Mouse (Mus musculus): ENCODE results near the gene Mxd1. TPM values are rescaled to one million over a fixed set of nuclear protein-coding genes. Genes with fewer than 3 reads are reported as not detected.

Gene Mxd1
- 11.5 and 13.4 TPM in 2 replicates for polyA plus RNA-seq (2014; fragmentation: Nextera tagmentation; extraction: Ambion mirVana)

DNA sequence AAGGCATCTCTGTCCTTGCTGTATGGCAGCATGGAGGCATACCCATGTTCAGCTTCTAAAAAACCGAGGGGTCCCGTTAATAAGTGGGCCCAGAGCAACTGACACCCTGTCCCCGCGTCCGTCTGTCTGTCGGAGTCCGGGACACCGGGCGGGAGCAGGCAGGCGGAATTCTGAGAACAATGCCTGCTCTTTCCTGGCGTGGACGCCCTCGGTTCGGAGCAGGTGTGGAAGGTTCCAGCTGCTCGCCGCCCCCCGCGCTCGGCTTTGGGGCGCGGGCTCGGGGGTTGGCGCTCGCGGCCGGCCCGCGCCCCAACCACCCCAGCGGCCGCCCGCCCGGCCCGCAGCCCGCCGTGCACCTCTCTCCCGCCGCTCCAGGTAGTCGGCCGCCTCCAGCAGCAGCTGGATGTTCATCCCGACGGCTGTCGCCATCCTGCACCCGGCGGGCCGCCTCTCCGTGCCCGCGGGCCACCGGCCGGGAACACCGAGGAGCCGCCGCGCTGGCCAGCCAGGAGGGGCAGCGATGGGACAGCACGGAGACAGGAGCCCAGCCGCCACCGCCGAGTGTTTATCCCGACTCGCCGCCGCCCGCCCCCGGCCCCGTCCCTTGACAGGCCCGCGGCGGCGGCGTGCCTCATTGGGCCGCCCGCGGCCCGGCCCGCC is at the start of gene Mxd1:
Mxd1 (minus strand) TSS at position 582 of the 660 bp plus-strand sequence.
- Histone ChIP-seq H3K9ac (ENCODE audit: low read depth, low read length) (peak within 1 kb of the TSS; percentile 84), H3K27ac (ENCODE audit: low read depth, low read length) (no peak within 1 kb of the TSS), H3K9me3 (ENCODE audit: control insufficient read depth, low read length) (no peaks in the 10 kb centered on the region), H3K4me2 (peak within 1 kb of the TSS; percentile 90), H3K4me3 (ENCODE audit: low read depth, low read length) (peak within 1 kb of the TSS; percentile 84), H3K27me3 (replicated peaks; ENCODE audit: control insufficient read depth, insufficient read depth, low read length) (no peaks in the 10 kb centered on the region), H3K36me3 (ENCODE audit: control insufficient read depth, insufficient read depth, low read length) (peaks cover 10% of the 10 kb centered on the region; the same call in 1 of the 2 replicates), H3K4me1 (replicated peaks; ENCODE audit: control insufficient read depth, insufficient read depth, low read length) (peaks cover 11% of the 10 kb centered on the region)
- DNase-seq (ENCODE audit: low spot score): no peak
- ATAC-seq (replicated peaks; ENCODE audit: low FRiP score): peak; percentile 1; the same call in 1 of the 2 replicates
- under 1% methylated on average over 67 of the region's 76 CpGs for WGBS

GRCm38 (mm10) chr6:86708072-86708774 is 39.3 kb upstream of the Mxd1 start:
- 87% methylated on average over 4 of the region's 4 CpGs for WGBS
- ATAC-seq (replicated peaks; ENCODE audit: low FRiP score) (no peak), DNase-seq (ENCODE audit: low spot score) (no peak)
- H3K27me3 ChIP-seq (replicated peaks; ENCODE audit: control insufficient read depth, insufficient read depth, low read length): no peaks in the 10 kb centered on the region
- no peak overlapping the region for H3K27ac ChIP-seq (ENCODE audit: low read depth, low read length)
- no peak overlapping the region for H3K4me3 ChIP-seq (ENCODE audit: low read depth, low read length)
- H3K4me1 ChIP-seq (replicated peaks; ENCODE audit: control insufficient read depth, insufficient read depth, low read length): no peaks in the 10 kb centered on the region
- no peak overlapping the region for H3K9ac ChIP-seq (ENCODE audit: low read depth, low read length)
- no peaks in the 10 kb centered on the region for H3K9me3 ChIP-seq (ENCODE audit: control insufficient read depth, low read length)
- peaks cover 6% of the 10 kb centered on the region; the same call in 1 of the 2 replicates for H3K36me3 ChIP-seq (ENCODE audit: control insufficient read depth, insufficient read depth, low read length)
- H3K4me2 ChIP-seq: no peak overlapping the region

- H3K36me3 ChIP-seq (ENCODE audit: control insufficient read depth, insufficient read depth, low read length): peaks cover 6% of the 10 kb centered on the region
- no peak overlapping the region for H3K4me2 ChIP-seq
- H3K27ac ChIP-seq (ENCODE audit: low read depth, low read length): no peak overlapping the region
- H3K4me3 ChIP-seq (ENCODE audit: low read depth, low read length): no peak overlapping the region
- no peaks in the 10 kb centered on the region for H3K4me1 ChIP-seq (replicated peaks; ENCODE audit: control insufficient read depth, insufficient read depth, low read length)
- 82% methylated on average over 9 of the region's 9 CpGs for WGBS
- no peak overlapping the region for H3K9ac ChIP-seq (ENCODE audit: low read depth, low read length)
- H3K9me3 ChIP-seq (ENCODE audit: control insufficient read depth, low read length): no peaks in the 10 kb centered on the region
- H3K27me3 ChIP-seq (replicated peaks; ENCODE audit: control insufficient read depth, insufficient read depth, low read length): no peaks in the 10 kb centered on the region
- ATAC-seq (replicated peaks; ENCODE audit: low FRiP score): no peak
- no peak for DNase-seq (ENCODE audit: low spot score)
Measured at GRCm38 (mm10) chr6:86702577-86702976, 33.6 kb upstream of the Mxd1 start.

GRCm38 (mm10) chr6:86697903-86698302 is 28.9 kb upstream of the Mxd1 start:
- no peak overlapping the region for H3K4me3 ChIP-seq (ENCODE audit: low read depth, low read length)
- H3K4me1 ChIP-seq (replicated peaks; ENCODE audit: control insufficient read depth, insufficient read depth, low read length): no peaks in the 10 kb centered on the region
- H3K9me3 ChIP-seq (ENCODE audit: control insufficient read depth, low read length): no peaks in the 10 kb centered on the region
- H3K4me2 ChIP-seq: no peak overlapping the region
- no peak for ATAC-seq (replicated peaks; ENCODE audit: low FRiP score)
- H3K27ac ChIP-seq (ENCODE audit: low read depth, low read length): no peak overlapping the region
- no peak for DNase-seq (ENCODE audit: low spot score)
- H3K9ac ChIP-seq (ENCODE audit: low read depth, low read length): no peak overlapping the region
- WGBS: 76% methylated on average over 6 of the region's 6 CpGs
- no peaks in the 10 kb centered on the region for H3K27me3 ChIP-seq (replicated peaks; ENCODE audit: control insufficient read depth, insufficient read depth, low read length)
- peaks cover 2% of the 10 kb centered on the region for H3K36me3 ChIP-seq (ENCODE audit: control insufficient read depth, insufficient read depth, low read length)

DNA sequence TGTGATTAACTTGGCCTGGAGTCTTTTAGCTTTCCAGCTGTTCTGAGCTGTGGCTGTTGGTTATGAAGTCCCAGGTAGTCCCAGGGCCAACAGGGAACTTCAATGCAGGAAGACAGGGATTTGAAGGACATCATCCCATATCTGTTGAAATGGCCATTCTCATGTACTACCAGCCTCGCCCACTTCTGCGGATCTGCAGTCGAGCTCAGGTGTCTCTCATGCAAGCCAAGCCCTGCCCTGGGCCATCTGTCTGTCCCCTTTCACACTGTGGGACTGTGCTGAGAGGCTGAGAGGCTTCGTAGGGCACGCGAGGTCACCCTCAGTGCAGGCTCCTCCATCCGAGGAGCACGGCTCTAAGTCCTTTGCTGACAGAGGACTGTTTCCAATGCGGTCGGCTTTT is 27.3 kb upstream of the Mxd1 start:
- Histone ChIP-seq H3K27me3 (replicated peaks; ENCODE audit: control insufficient read depth, insufficient read depth, low read length) (no peaks in the 10 kb centered on the region), H3K9me3 (ENCODE audit: control insufficient read depth, low read length) (no peaks in the 10 kb centered on the region), H3K4me3 (ENCODE audit: low read depth, low read length) (no peak overlapping the region), H3K4me2 (no peak overlapping the region), H3K9ac (ENCODE audit: low read depth, low read length) (no peak overlapping the region), H3K27ac (ENCODE audit: low read depth, low read length) (no peak overlapping the region), H3K36me3 (ENCODE audit: control insufficient read depth, insufficient read depth, low read length) (peaks cover 2% of the 10 kb centered on the region), H3K4me1 (replicated peaks; ENCODE audit: control insufficient read depth, insufficient read depth, low read length) (no peaks in the 10 kb centered on the region)
- DNase-seq (ENCODE audit: low spot score) (no peak), ATAC-seq (replicated peaks; ENCODE audit: low FRiP score) (no peak)
- WGBS: 87% methylated on average over 10 of the region's 10 CpGs

DNA sequence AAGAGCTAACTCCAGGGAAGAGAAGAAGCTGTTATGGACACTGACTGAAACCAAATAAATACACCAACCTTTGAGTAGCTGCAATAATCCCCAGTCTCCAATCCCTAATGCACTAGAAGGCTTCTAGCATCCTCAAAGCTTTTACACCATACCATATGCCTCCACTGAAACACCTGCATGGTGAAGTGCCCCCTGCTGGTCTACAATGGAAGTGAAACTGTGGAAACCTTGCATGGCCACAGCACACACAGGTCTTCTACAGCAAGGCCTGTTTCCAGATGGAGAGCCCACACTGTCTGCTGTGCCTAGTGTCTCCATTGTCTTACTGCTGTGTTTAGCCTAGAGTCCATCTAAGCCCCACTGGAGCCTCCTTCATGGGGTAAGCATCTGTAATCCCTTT is 25.5 kb upstream of the Mxd1 start:
- H3K4me2 ChIP-seq: no peak overlapping the region
- no peak overlapping the region for H3K9ac ChIP-seq (ENCODE audit: low read depth, low read length)
- ATAC-seq (replicated peaks; ENCODE audit: low FRiP score) (no peak), DNase-seq (ENCODE audit: low spot score) (peak; percentile 48)
- H3K4me1 ChIP-seq (replicated peaks; ENCODE audit: control insufficient read depth, insufficient read depth, low read length): 0 out of 2 replicates have a peak, but pooled peaks cover 1% of the 10 kb centered on the region
- H3K36me3 ChIP-seq (ENCODE audit: control insufficient read depth, insufficient read depth, low read length): peaks cover 2% of the 10 kb centered on the region; the same call in 1 of the 2 replicates
- no peaks in the 10 kb centered on the region for H3K27me3 ChIP-seq (replicated peaks; ENCODE audit: control insufficient read depth, insufficient read depth, low read length)
- no peak overlapping the region for H3K4me3 ChIP-seq (ENCODE audit: low read depth, low read length)
- no peaks in the 10 kb centered on the region for H3K9me3 ChIP-seq (ENCODE audit: control insufficient read depth, low read length)
- no peak overlapping the region for H3K27ac ChIP-seq (ENCODE audit: low read depth, low read length)

GRCm38 (mm10) chr6:86689671-86690070 is 20.7 kb upstream of the Mxd1 start:
- peak; percentile 78 for ATAC-seq (replicated peaks; ENCODE audit: low FRiP score)
- 0 out of 2 replicates have a peak, but pooled peaks cover 3% of the 10 kb centered on the region for H3K4me1 ChIP-seq (replicated peaks; ENCODE audit: control insufficient read depth, insufficient read depth, low read length)
- H3K27ac ChIP-seq (ENCODE audit: low read depth, low read length): no peak overlapping the region
- H3K9ac ChIP-seq (ENCODE audit: low read depth, low read length): no peak overlapping the region
- no peaks in the 10 kb centered on the region for H3K9me3 ChIP-seq (ENCODE audit: control insufficient read depth, low read length)
- 81% methylated on average over 3 of the region's 3 CpGs for WGBS
- no peak overlapping the region for H3K4me3 ChIP-seq (ENCODE audit: low read depth, low read length)
- no peaks in the 10 kb centered on the region for H3K27me3 ChIP-seq (replicated peaks; ENCODE audit: control insufficient read depth, insufficient read depth, low read length)
- H3K4me2 ChIP-seq: no peak overlapping the region
- no peaks in the 10 kb centered on the region for H3K36me3 ChIP-seq (ENCODE audit: control insufficient read depth, insufficient read depth, low read length)
- DNase-seq (ENCODE audit: low spot score): no peak

GRCm38 (mm10) chr6:86686971-86687370 is 18.0 kb upstream of the Mxd1 start:
- H3K4me3 ChIP-seq (ENCODE audit: low read depth, low read length): no peak overlapping the region
- ATAC-seq (replicated peaks; ENCODE audit: low FRiP score): no peak
- H3K27ac ChIP-seq (ENCODE audit: low read depth, low read length): no peak overlapping the region
- no peak for DNase-seq (ENCODE audit: low spot score)
- H3K27me3 ChIP-seq (replicated peaks; ENCODE audit: control insufficient read depth, insufficient read depth, low read length): no peaks in the 10 kb centered on the region
- no peak overlapping the region for H3K9ac ChIP-seq (ENCODE audit: low read depth, low read length)
- no peak overlapping the region for H3K4me2 ChIP-seq
- no peaks in the 10 kb centered on the region for H3K9me3 ChIP-seq (ENCODE audit: control insufficient read depth, low read length)
- H3K4me1 ChIP-seq (replicated peaks; ENCODE audit: control insufficient read depth, insufficient read depth, low read length): peaks cover 6% of the 10 kb centered on the region; the same call in 1 of the 2 replicates
- no peaks in the 10 kb centered on the region; the same call in 1 of the 2 replicates for H3K36me3 ChIP-seq (ENCODE audit: control insufficient read depth, insufficient read depth, low read length)
- WGBS: 61% methylated on average over 1 of the region's 1 CpGs
